Mouse (Mus musculus) liver, embryonic 15.5 days (tissue): Measurements from ENCODE around the gene Klc3. TPM values are rescaled to one million over a fixed set of nuclear protein-coding genes. Genes with fewer than 3 reads are reported as not detected.

Experiments
- ATAC-seq: fragments of 200-750 bp; cut with Nextera tagmentation; 2 replicates; pipeline ENCODE4 v1.8.0; 2017; ENCODE audit warnings: moderate number of reproducible peaks, mild to moderate bottlenecking, moderate library complexity; ENCODE audit not compliant: insufficient read depth
- H3K27ac ChIP-seq: fragments of 300-500 bp; sonication (generic); replicated peaks from 2 replicates; pipeline ENCODE4 v1.5.1; 2015; ENCODE audit warnings: mild to moderate bottlenecking, inconsistent platforms
- H3K27me3 ChIP-seq: fragments of 300-500 bp; sonication (generic); 2 replicates; pipeline ENCODE4 v1.6.1; 2015; ENCODE audit warnings: mild to moderate bottlenecking, inconsistent platforms
- H3K36me3 ChIP-seq: fragments of 300-500 bp; sonication (generic); replicated peaks from 2 replicates; pipeline ENCODE4 v1.6.1; 2015; ENCODE audit warnings: moderate library complexity, mild to moderate bottlenecking, inconsistent platforms
- H3K4me1 ChIP-seq: fragments of 300-500 bp; sonication (generic); replicated peaks from 2 replicates; pipeline ENCODE4 v1.6.1; 2015; ENCODE audit warnings: inconsistent platforms
- H3K4me2 ChIP-seq: fragments of 300-500 bp; sonication (generic); 2 replicates; pipeline ENCODE4 v1.6.1; 2015; ENCODE audit warnings: moderate library complexity, mild to moderate bottlenecking, inconsistent platforms
- H3K4me3 ChIP-seq: fragments of 300-500 bp; sonication (generic); replicated peaks from 2 replicates; pipeline ENCODE4 v1.5.1; 2015; ENCODE audit warnings: mild to moderate bottlenecking, inconsistent platforms
- H3K9ac ChIP-seq: fragments of 300-500 bp; sonication (generic); 2 replicates; pipeline ENCODE4 v1.6.1; 2015; ENCODE audit warnings: moderate library complexity, mild to moderate bottlenecking, inconsistent platforms
- H3K9me3 ChIP-seq: fragments of 300-500 bp; sonication (generic); replicated peaks from 2 replicates; pipeline ENCODE4 v1.6.1; 2016; ENCODE audit warnings: inconsistent platforms
- WGBS: fragments of 180-500 bp; shearing (Covaris S2); methylation state at CpG from one replicate; pipeline ENCODE4 v1.1.7; 2015; ENCODE audit warnings: mixed read lengths; ENCODE audit not compliant: insufficient replicate concordance; 5-methylcytosine and 5-hydroxymethylcytosine counted together
- polyA plus RNA-seq: library from polyadenylated mRNA; unstranded; fragments of >200 nt; fragmentation: Nextera tagmentation; extraction: Ambion mirVana; gene quantifications from 2 replicates; pipeline ENCODE4 v1.2.1, GENCODE M21; 2015

Gene Klc3
- polyA plus RNA-seq, result 0.46 and 0.84 TPM in 2 replicates

DNA sequence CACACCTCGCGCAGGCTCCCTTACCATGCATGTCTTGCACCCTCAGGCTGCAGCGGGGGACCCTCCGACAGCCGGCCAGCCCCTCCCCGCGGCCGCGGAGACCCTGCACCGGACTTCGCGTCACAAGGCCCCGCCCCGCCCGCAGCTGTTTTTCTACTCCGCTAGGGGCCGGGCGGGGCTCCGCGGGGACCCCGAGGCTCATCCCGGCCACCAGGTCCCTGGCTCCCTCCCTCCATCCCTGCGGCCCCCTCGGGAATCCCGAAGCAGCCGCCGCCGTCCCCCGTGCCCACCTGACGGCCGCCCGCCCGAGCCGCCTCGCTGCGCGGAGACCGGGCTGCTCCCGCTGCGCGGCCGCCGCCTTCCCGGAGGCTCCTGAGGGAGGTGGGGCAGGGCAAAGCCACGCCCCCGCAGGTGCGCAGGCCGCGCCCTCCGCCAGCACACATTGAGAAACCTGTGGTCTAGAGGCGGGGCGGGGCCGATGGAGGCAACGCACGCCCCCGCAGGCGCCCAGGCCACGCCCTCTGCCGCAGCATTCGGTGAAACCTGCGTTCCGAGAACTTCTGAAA lies at the start of gene Klc3:
Klc3 (minus strand) TSS at position 374 of the 566 bp plus-strand sequence.
- H3K27me3 ChIP-seq, result peaks cover 79% of the 10 kb centered on the region
- peaks cover 27% of the 10 kb centered on the region for H3K4me1 ChIP-seq
- peak within 1 kb of the TSS; percentile 81 for H3K4me2 ChIP-seq
- no peak within 1 kb of the TSS for H3K27ac ChIP-seq
- peak within 1 kb of the TSS; percentile 55 for H3K4me3 ChIP-seq
- peak within 1 kb of the TSS; percentile 15; the same call in 1 of the 2 replicates for H3K9ac ChIP-seq
- ATAC-seq, result peak; percentile 65
- H3K36me3 ChIP-seq, result no peaks in the 10 kb centered on the region
- under 1% methylated on average over 62 of the region's 62 CpGs for WGBS
- no peaks in the 10 kb centered on the region; the same call in 1 of the 2 replicates for H3K9me3 ChIP-seq

DNA sequence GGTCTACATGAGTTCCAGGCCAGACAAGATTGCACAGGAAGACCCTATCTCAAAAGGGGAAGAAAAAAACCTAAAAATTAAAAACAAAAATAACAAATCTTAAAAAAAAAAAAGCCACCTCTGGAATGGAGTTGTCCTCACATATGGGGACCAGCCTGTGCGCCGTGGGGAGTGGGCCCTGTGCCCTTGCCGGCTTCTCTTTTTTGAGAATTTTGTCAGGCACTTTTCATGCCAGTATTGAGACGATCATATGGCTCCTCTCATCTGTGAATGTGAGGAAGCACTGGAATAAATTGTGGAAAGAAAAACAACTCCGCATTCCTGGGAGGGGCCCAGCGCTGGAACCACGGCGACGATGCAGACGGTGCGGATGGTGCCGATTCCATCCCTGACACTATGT lies 45.3 kb upstream of the Klc3 start:
- H3K4me1 ChIP-seq, result no peaks in the 10 kb centered on the region
- no peak overlapping the region for H3K4me2 ChIP-seq
- no peaks in the 10 kb centered on the region for H3K27me3 ChIP-seq
- no peak overlapping the region for H3K27ac ChIP-seq
- H3K4me3 ChIP-seq, result no peak overlapping the region
- no peak for ATAC-seq
- 87% methylated on average over 12 of the region's 12 CpGs for WGBS
- H3K9ac ChIP-seq, result no peak overlapping the region
- no peaks in the 10 kb centered on the region for H3K9me3 ChIP-seq
- peaks cover 15% of the 10 kb centered on the region for H3K36me3 ChIP-seq

DNA sequence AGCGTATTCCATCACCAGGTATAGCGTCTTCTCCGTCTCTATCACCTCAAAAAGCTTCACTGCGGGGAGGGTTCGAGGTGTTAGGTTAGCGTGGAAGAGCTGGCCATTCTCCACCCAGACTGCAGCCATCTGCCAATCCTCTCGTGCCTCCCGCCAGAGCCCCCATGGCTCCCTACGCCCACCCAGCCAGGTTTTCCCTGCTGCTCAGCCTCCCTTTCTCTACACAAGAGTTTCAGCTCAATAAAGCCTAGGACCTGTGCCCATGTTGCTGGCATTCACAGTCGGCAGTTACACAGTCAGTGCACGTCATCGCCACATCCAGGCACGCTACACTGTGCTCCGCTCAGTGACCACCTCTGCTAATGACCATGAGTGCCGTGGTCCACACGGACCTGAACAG lies 43.8 kb upstream of the Klc3 start:
- no peak overlapping the region for H3K9ac ChIP-seq
- no peaks in the 10 kb centered on the region for H3K9me3 ChIP-seq
- 82% methylated on average over 16 of the region's 16 CpGs for WGBS
- no peaks in the 10 kb centered on the region for H3K4me1 ChIP-seq
- no peak overlapping the region for H3K27ac ChIP-seq
- no peaks in the 10 kb centered on the region for H3K27me3 ChIP-seq
- peaks cover 15% of the 10 kb centered on the region for H3K36me3 ChIP-seq
- no peak overlapping the region for H3K4me2 ChIP-seq
- ATAC-seq, result no peak
- no peak overlapping the region for H3K4me3 ChIP-seq

DNA sequence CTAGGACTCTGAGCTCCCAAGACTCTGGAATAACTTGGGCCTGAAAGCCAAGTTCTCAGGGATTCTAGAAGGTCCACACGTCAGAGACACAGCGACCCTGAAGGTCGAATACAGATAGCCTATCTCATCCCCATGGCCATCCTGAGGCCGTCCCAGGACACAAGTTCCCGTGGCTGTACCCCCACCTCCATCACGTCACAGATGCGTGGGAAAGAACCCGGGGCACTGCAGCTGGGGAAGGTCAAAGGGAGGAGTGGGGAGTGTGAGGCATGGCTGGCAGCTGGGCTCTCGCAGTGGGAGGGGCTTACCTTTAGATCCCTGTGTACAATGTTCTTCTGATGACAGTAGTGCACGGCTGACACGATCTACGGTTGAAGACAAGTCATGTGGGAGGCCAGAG lies 40.9 kb upstream of the Klc3 start:
- Histone ChIP-seq H3K4me2 (no peak overlapping the region), H3K4me1 (0 out of 2 replicates have a peak, but pooled peaks cover 6% of the 10 kb centered on the region), H3K9me3 (no peaks in the 10 kb centered on the region), H3K9ac (no peak overlapping the region), H3K27me3 (no peaks in the 10 kb centered on the region), H3K4me3 (no peak overlapping the region), H3K27ac (no peak overlapping the region), H3K36me3 (peaks cover 8% of the 10 kb centered on the region; the same call in 1 of the 2 replicates)
- WGBS, result 74% methylated on average over 12 of the region's 12 CpGs
- no peak for ATAC-seq

DNA sequence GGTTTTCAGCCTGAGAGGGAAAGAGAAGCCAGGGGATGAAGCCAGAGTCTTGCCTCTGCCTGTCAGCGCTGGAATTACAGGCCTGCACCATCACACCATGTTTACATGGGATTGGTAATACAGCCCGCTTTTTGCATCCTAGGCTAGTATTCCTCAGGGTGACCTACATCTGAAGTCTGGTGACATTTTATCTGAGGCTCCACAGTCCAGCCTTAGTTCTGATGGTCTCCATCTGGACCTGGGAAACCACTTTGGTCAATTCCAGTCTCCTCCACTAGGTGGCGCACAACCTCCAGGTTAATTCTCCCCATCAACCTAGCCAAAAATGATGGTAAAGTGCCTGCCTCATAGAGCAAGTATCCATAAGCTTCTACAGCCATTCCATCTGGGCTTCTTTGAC lies 39.4 kb upstream of the Klc3 start:
- WGBS, result 40% methylated on average over 3 of the region's 3 CpGs
- no peak overlapping the region for H3K4me2 ChIP-seq
- H3K9me3 ChIP-seq, result no peaks in the 10 kb centered on the region
- H3K27me3 ChIP-seq, result no peaks in the 10 kb centered on the region
- H3K36me3 ChIP-seq, result peaks cover 5% of the 10 kb centered on the region; the same call in 1 of the 2 replicates
- H3K4me3 ChIP-seq, result no peak overlapping the region
- ATAC-seq, result no peak
- no peak overlapping the region for H3K27ac ChIP-seq
- no peak overlapping the region for H3K9ac ChIP-seq
- H3K4me1 ChIP-seq, result 0 out of 2 replicates have a peak, but pooled peaks cover 6% of the 10 kb centered on the region

DNA sequence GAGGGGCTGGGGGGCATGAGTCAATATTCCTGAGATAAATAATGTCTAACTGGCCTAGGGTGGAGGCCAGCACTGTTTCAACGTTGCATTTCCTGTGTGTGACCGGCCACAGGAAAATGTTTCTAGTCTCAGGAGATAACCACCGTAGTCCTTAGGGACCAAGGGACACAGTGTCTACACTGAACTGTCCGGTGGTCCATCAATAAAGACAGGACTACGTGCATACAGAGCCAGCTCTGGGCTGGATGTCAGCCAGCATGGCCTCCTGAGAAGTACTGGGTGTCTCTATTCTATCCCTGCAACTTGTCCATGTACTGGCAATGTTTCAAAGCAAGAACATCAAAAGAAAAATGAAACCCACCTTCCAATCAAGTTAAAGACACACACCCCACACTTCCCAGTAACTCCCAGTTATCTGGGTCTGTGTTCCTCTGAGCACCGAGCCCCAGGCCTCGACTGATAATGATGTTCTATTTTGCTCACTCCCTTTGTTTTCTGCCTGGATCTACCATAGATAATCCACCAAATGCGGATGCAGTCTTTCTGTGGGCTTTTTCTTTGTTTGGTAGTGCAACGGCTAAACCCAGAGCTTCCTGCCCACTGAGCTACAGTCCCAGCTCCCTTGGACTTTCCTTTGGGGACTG lies 37.7 kb upstream of the Klc3 start:
- WGBS, result 41% methylated on average over 9 of the region's 9 CpGs
- no peak overlapping the region for H3K27ac ChIP-seq

DNA sequence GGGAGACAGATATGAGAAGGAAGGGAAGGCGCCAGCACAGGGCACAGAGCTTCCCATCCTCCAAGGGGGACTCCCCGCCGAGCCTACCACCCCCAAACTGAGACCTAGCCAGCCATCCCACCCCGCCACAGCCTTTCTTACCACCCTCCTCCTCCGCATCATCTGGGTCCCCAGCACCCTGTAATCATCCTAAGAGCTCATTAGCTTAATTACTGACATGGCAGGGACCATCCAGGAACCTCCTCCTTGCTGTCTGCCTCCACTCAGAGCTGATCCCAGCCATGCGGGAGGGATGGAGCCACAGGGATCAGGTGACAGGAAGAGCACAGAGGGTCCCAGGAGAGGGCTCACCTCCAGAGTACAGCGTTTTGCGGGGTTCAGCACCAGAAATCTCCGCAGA lies 33.1 kb upstream of the Klc3 start:
- Histone ChIP-seq H3K36me3 (peaks cover 53% of the 10 kb centered on the region), H3K27me3 (no peaks in the 10 kb centered on the region), H3K4me2 (no peak overlapping the region), H3K27ac (no peak overlapping the region), H3K9ac (no peak overlapping the region), H3K9me3 (no peaks in the 10 kb centered on the region), H3K4me1 (0 out of 2 replicates have a peak, but pooled peaks cover 6% of the 10 kb centered on the region), H3K4me3 (no peak overlapping the region)
- WGBS, result 72% methylated on average over 9 of the region's 9 CpGs
- ATAC-seq, result no peak

More for the DNA sequence above, 37.7 kb upstream of the Klc3 start:
- no peak overlapping the region for H3K9ac ChIP-seq
- H3K4me1 ChIP-seq, result 0 out of 2 replicates have a peak, but pooled peaks cover 6% of the 10 kb centered on the region
- H3K4me3 ChIP-seq, result no peak overlapping the region
- H3K4me2 ChIP-seq, result no peak overlapping the region
- no peaks in the 10 kb centered on the region for H3K9me3 ChIP-seq
- no peaks in the 10 kb centered on the region for H3K27me3 ChIP-seq
- peaks cover 15% of the 10 kb centered on the region for H3K36me3 ChIP-seq
- peak; percentile 41 for ATAC-seq

DNA sequence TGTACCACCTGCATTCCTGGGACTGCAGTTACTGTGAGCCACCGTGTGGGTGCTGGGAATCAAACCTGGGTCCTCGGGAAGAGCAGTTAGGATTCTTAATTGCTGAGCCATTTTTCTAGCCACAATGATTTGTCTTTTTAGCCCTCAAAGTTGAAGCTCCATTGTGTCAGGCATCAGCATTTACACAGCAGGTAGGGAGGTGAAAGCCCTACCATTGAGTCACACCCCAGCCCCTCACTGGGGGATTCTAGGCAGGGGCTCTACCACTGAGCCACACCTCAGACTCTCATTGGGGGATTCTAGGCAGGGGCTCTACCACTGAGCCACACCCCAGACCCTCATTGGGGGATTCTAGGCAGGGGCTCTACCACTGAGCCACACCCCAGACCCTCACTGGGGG lies 32.4 kb upstream of the Klc3 start:
- no peak overlapping the region for H3K4me2 ChIP-seq
- no peak overlapping the region for H3K27ac ChIP-seq
- H3K9me3 ChIP-seq, result no peaks in the 10 kb centered on the region
- H3K36me3 ChIP-seq, result peaks cover 60% of the 10 kb centered on the region
- no peak overlapping the region for H3K4me3 ChIP-seq
- 0 out of 2 replicates have a peak, but pooled peaks cover 1% of the 10 kb centered on the region for H3K4me1 ChIP-seq
- ATAC-seq, result no peak
- WGBS, result 78% methylated on average over 2 of the region's 2 CpGs
- no peak overlapping the region for H3K9ac ChIP-seq
- no peaks in the 10 kb centered on the region for H3K27me3 ChIP-seq

DNA sequence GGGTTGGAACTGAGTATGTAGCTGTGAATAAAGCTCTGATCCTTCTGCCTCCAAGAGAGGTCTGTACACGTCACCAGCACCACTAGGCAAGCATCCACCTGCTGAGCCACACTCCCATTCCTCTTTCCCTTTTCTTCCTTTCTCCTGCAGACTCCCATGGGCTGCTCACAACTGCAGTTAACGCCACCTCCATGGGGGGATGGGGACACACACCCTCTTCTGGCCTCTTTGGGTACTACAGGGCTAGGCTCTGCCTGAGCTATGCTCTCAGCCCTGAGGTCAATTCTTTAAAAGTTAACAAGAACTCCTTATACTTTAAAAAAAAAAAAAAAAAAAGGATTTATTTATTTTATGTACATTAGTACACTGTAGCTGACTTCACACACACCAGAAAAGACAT lies 28.6 kb upstream of the Klc3 start:
- Histone ChIP-seq H3K27me3 (no peaks in the 10 kb centered on the region), H3K27ac (no peak overlapping the region), H3K36me3 (peaks cover 69% of the 10 kb centered on the region), H3K4me3 (no peak overlapping the region), H3K4me1 (no peaks in the 10 kb centered on the region), H3K9ac (no peak overlapping the region), H3K9me3 (no peaks in the 10 kb centered on the region), H3K4me2 (no peak overlapping the region)
- ATAC-seq, result no peak
- 86% methylated on average over 2 of the region's 2 CpGs for WGBS

DNA sequence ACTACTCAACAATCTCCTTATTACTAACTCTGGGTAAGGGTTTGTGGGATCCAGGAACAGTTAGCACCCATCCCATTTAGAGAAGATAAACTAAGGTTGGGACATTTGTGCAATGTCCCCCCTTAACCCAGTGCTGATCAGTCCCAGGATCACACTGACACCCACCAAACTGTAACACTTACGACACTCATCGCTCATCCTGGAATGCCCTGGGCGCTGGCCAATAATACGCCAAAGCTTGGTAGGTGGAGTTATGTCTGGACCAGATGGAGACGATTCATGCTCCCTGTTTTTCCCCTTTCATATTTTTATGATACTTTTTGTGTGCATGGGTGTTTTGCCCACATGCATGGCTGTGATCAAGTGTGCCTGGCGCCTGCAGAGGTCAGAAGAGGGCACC lies 26.5 kb upstream of the Klc3 start:
- Histone ChIP-seq H3K9ac (no peak overlapping the region), H3K27ac (no peak overlapping the region), H3K4me1 (no peaks in the 10 kb centered on the region), H3K9me3 (no peaks in the 10 kb centered on the region), H3K4me2 (no peak overlapping the region), H3K36me3 (peaks cover 61% of the 10 kb centered on the region), H3K4me3 (no peak overlapping the region), H3K27me3 (no peaks in the 10 kb centered on the region)
- 79% methylated on average over 6 of the region's 6 CpGs for WGBS
- ATAC-seq, result no peak

DNA sequence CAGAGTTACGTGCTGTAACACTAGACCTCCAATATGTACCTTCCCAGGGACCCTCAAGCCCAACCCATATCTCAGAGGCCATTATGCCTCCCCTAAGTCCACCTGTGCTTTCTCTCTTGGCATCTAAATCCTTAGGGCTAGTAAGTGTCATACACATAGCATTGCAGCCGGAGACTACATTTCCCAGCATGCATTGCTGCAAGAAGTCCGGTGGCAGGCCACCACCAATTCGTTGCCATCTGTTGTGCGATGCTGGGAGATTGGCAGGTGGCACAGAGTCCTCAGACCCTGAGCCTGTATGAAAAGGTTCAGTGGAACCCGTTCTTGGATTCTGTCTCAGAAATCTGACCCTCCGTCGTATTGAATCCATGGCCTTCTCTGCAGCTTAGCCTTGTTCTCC lies 25.8 kb upstream of the Klc3 start:
- H3K4me3 ChIP-seq, result no peak overlapping the region
- no peak overlapping the region for H3K4me2 ChIP-seq
- H3K9ac ChIP-seq, result no peak overlapping the region
- H3K27me3 ChIP-seq, result no peaks in the 10 kb centered on the region
- no peaks in the 10 kb centered on the region for H3K9me3 ChIP-seq
- H3K4me1 ChIP-seq, result no peaks in the 10 kb centered on the region
- H3K36me3 ChIP-seq, result peaks cover 57% of the 10 kb centered on the region
- H3K27ac ChIP-seq, result no peak overlapping the region
- WGBS, result 74% methylated on average over 8 of the region's 8 CpGs
- no peak for ATAC-seq
